Mouse (Mus musculus) limb, embryonic 12.5 days (tissue): ENCODE measurements at regions not wholly inside any gene's neighbourhood (a gene's known extent, or its start where the extent isn't known, plus 50 kb on each side); places are given as distances from the start of the nearest gene placed in this dataset.

Experiments used
- ATAC-seq: fragments of 200-750 bp; cut with Nextera tagmentation; 2 replicates; pipeline ENCODE4 v1.8.0; 2017; ENCODE audit warnings: low read depth, moderate TSS enrichment; ENCODE audit not compliant: insufficient number of reproducible peaks, insufficient read depth, low FRiP score, low TSS enrichment
- H3K27ac ChIP-seq: fragments of 300-500 bp; sonication (generic); 2 replicates; pipeline ENCODE4 v1.5.1; 2016; ENCODE audit warnings: mild to moderate bottlenecking, moderate library complexity
- H3K27me3 ChIP-seq: fragments of 300-500 bp; sonication (generic); 2 replicates; pipeline ENCODE4 v1.6.1; 2016; ENCODE audit warnings: mild to moderate bottlenecking, moderate library complexity
- H3K36me3 ChIP-seq: fragments of 300-500 bp; sonication (generic); 2 replicates; pipeline ENCODE4 v1.6.1; 2016; ENCODE audit warnings: mild to moderate bottlenecking, moderate library complexity
- H3K4me1 ChIP-seq: fragments of 300-500 bp; sonication (generic); replicated peaks from 2 replicates; pipeline ENCODE4 v1.6.1; 2016
- H3K4me2 ChIP-seq: fragments of 300-500 bp; sonication (generic); 2 replicates; pipeline ENCODE4 v1.6.1; 2016; ENCODE audit warnings: mild to moderate bottlenecking, moderate library complexity
- H3K4me3 ChIP-seq: fragments of 300-500 bp; sonication (generic); replicated peaks from 2 replicates; pipeline ENCODE4 v1.5.1; 2016; ENCODE audit warnings: mild to moderate bottlenecking
- H3K9ac ChIP-seq: fragments of 300-500 bp; sonication (generic); replicated peaks from 2 replicates; pipeline ENCODE4 v1.6.1; 2016; ENCODE audit warnings: mild to moderate bottlenecking, moderate library complexity
- H3K9me3 ChIP-seq: fragments of 300-500 bp; sonication (generic); 2 replicates; pipeline ENCODE4 v1.6.1; 2016; ENCODE audit warnings: mild to moderate bottlenecking, moderate library complexity
- WGBS: fragments of 180-500 bp; shearing (Covaris S2); methylation state at CpG from one replicate; pipeline ENCODE4 v1.1.7; 2016; 5-methylcytosine and 5-hydroxymethylcytosine counted together

- 86% methylated on average over 8 of the region's 8 CpGs for WGBS
- no peak overlapping the region for H3K27ac ChIP-seq
- ATAC-seq, result no peak
Observed at GRCm38 (mm10) chr8:35020480-35020879, 745.1 kb upstream of the Gm19410 start.

GRCm38 (mm10) chr8:35022649-35023048 lies 742.9 kb upstream of the Gm19410 start:
- no peak overlapping the region for H3K4me3 ChIP-seq
- H3K9me3 ChIP-seq, result peaks cover 9% of the 10 kb centered on the region
- H3K36me3 ChIP-seq, result no peaks in the 10 kb centered on the region
- no peaks in the 10 kb centered on the region for H3K27me3 ChIP-seq
- no peak overlapping the region for H3K9ac ChIP-seq
- H3K27ac ChIP-seq, result no peak overlapping the region
- WGBS, result 65% methylated on average over 6 of the region's 6 CpGs
- ATAC-seq, result no peak
- H3K4me1 ChIP-seq, result no peaks in the 10 kb centered on the region
- H3K4me2 ChIP-seq, result no peak overlapping the region

More at GRCm38 (mm10) chr8:35020480-35020879, 745.1 kb upstream of the Gm19410 start:
- Histone ChIP-seq H3K27me3 (no peaks in the 10 kb centered on the region), H3K9ac (no peak overlapping the region), H3K4me1 (no peaks in the 10 kb centered on the region), H3K4me3 (no peak overlapping the region), H3K9me3 (peaks cover 9% of the 10 kb centered on the region), H3K4me2 (no peak overlapping the region), H3K36me3 (no peaks in the 10 kb centered on the region)

GRCm38 (mm10) chr8:35047798-35048197 lies 717.8 kb upstream of the Gm19410 start:
- Histone ChIP-seq H3K4me1 (no peaks in the 10 kb centered on the region; the same call in 1 of the 2 replicates), H3K9me3 (no peaks in the 10 kb centered on the region), H3K4me3 (no peak overlapping the region), H3K27me3 (no peaks in the 10 kb centered on the region), H3K9ac (no peak overlapping the region), H3K27ac (no peak overlapping the region), H3K4me2 (no peak overlapping the region), H3K36me3 (no peaks in the 10 kb centered on the region)
- 51% methylated on average over 3 of the region's 3 CpGs for WGBS
- no peak for ATAC-seq

GRCm38 (mm10) chr8:35053444-35053843 lies 712.1 kb upstream of the Gm19410 start:
- H3K27ac ChIP-seq, result no peak overlapping the region
- 84% methylated on average over 4 of the region's 4 CpGs for WGBS
- H3K27me3 ChIP-seq, result no peaks in the 10 kb centered on the region
- no peak overlapping the region for H3K4me3 ChIP-seq
- no peaks in the 10 kb centered on the region for H3K36me3 ChIP-seq
- ATAC-seq, result no peak
- H3K9me3 ChIP-seq, result no peaks in the 10 kb centered on the region
- H3K9ac ChIP-seq, result no peak overlapping the region
- no peak overlapping the region for H3K4me2 ChIP-seq
- no peaks in the 10 kb centered on the region for H3K4me1 ChIP-seq

- Histone ChIP-seq H3K9me3 (no peaks in the 10 kb centered on the region), H3K4me1 (no peaks in the 10 kb centered on the region), H3K4me2 (no peak overlapping the region), H3K9ac (no peak overlapping the region), H3K27ac (no peak overlapping the region), H3K27me3 (no peaks in the 10 kb centered on the region), H3K4me3 (no peak overlapping the region), H3K36me3 (no peaks in the 10 kb centered on the region)
- WGBS, result 89% methylated on average over 5 of the region's 5 CpGs
- ATAC-seq, result no peak
Observed at GRCm38 (mm10) chr8:35061048-35061447, 704.5 kb upstream of the Gm19410 start.

GRCm38 (mm10) chr8:35068228-35068627 lies 697.4 kb upstream of the Gm19410 start:
- H3K4me2 ChIP-seq, result no peak overlapping the region
- H3K27me3 ChIP-seq, result no peaks in the 10 kb centered on the region
- no peak overlapping the region for H3K9ac ChIP-seq
- no peak overlapping the region for H3K27ac ChIP-seq
- no peak for ATAC-seq
- H3K4me1 ChIP-seq, result no peaks in the 10 kb centered on the region; the same call in 1 of the 2 replicates
- 0 out of 2 replicates have a peak, but pooled peaks cover 5% of the 10 kb centered on the region for H3K9me3 ChIP-seq
- H3K4me3 ChIP-seq, result no peak overlapping the region
- H3K36me3 ChIP-seq, result no peaks in the 10 kb centered on the region
- 85% methylated on average over 2 of the region's 2 CpGs for WGBS

GRCm38 (mm10) chr8:35070246-35070989 lies 695.2 kb upstream of the Gm19410 start:
- Histone ChIP-seq H3K4me3 (no peak overlapping the region), H3K27me3 (no peaks in the 10 kb centered on the region), H3K9ac (no peak overlapping the region), H3K4me1 (no peaks in the 10 kb centered on the region; the same call in 1 of the 2 replicates), H3K27ac (no peak overlapping the region), H3K36me3 (no peaks in the 10 kb centered on the region), H3K9me3 (0 out of 2 replicates have a peak, but pooled peaks cover 5% of the 10 kb centered on the region), H3K4me2 (no peak overlapping the region)
- 70% methylated on average over 7 of the region's 7 CpGs for WGBS
- ATAC-seq, result no peak

GRCm38 (mm10) chr8:35075971-35076370 lies 689.6 kb upstream of the Gm19410 start:
- Histone ChIP-seq H3K4me1 (no peaks in the 10 kb centered on the region), H3K36me3 (no peaks in the 10 kb centered on the region), H3K4me2 (no peak overlapping the region), H3K9me3 (no peaks in the 10 kb centered on the region), H3K27me3 (no peaks in the 10 kb centered on the region), H3K4me3 (no peak overlapping the region), H3K27ac (no peak overlapping the region), H3K9ac (no peak overlapping the region)
- no peak for ATAC-seq
- 76% methylated on average over 10 of the region's 10 CpGs for WGBS

- no peaks in the 10 kb centered on the region for H3K27me3 ChIP-seq
- 68% methylated on average over 1 of the region's 1 CpGs for WGBS
- H3K4me3 ChIP-seq, result no peak overlapping the region
- H3K36me3 ChIP-seq, result no peaks in the 10 kb centered on the region
- no peak overlapping the region for H3K4me2 ChIP-seq
- H3K9me3 ChIP-seq, result no peaks in the 10 kb centered on the region
- no peaks in the 10 kb centered on the region for H3K4me1 ChIP-seq
- no peak overlapping the region for H3K27ac ChIP-seq
- H3K9ac ChIP-seq, result no peak overlapping the region
- no peak for ATAC-seq
Observed at GRCm38 (mm10) chr8:35083161-35083560, 682.4 kb upstream of the Gm19410 start.

GRCm38 (mm10) chr8:35087070-35087469 lies 678.5 kb upstream of the Gm19410 start:
- no peak overlapping the region for H3K27ac ChIP-seq
- WGBS, result 92% methylated on average over 2 of the region's 2 CpGs
- no peak overlapping the region for H3K4me3 ChIP-seq
- no peak overlapping the region for H3K9ac ChIP-seq
- H3K4me2 ChIP-seq, result no peak overlapping the region
- ATAC-seq, result no peak
- H3K27me3 ChIP-seq, result no peaks in the 10 kb centered on the region
- H3K36me3 ChIP-seq, result no peaks in the 10 kb centered on the region
- no peaks in the 10 kb centered on the region for H3K4me1 ChIP-seq
- no peaks in the 10 kb centered on the region for H3K9me3 ChIP-seq

- 88% methylated on average over 18 of the region's 18 CpGs for WGBS
- Histone ChIP-seq H3K4me1 (no peaks in the 10 kb centered on the region), H3K27me3 (no peaks in the 10 kb centered on the region), H3K36me3 (no peaks in the 10 kb centered on the region), H3K9me3 (no peaks in the 10 kb centered on the region), H3K9ac (no peak overlapping the region), H3K4me3 (no peak overlapping the region), H3K4me2 (no peak overlapping the region), H3K27ac (no peak overlapping the region)
- no peak for ATAC-seq
Observed at GRCm38 (mm10) chr8:35088380-35089244, 677.0 kb upstream of the Gm19410 start.
